In genomic region chr6:13224596-13225227, GRCm38 (mm10) we compare ENCODE assay signal across 8 mouse cellular contexts. TPM values are rescaled to one million over a fixed set of nuclear protein-coding genes. Genes with fewer than 3 reads are reported as not detected.
DNase-seq lines count a peak whose midpoint lies in the region; ATAC-seq lines count a peak whose summit lies in the region.

Vwde (minus strand) TSS chr6:13224965.

- H3K27ac ChIP-seq in embryonic facial prominence, embryonic 15.5 days (replicated peaks) = no peak within 1 kb of the TSS
- no peak within 1 kb of the TSS for H3K27ac ChIP-seq in neural tube, embryonic 15.5 days (replicated peaks)

- no peak within 1 kb of the TSS for H3K9ac ChIP-seq in embryonic facial prominence, embryonic 15.5 days
- no peak within 1 kb of the TSS for H3K9ac ChIP-seq in neural tube, embryonic 15.5 days (replicated peaks)

- H3K36me3 ChIP-seq in embryonic facial prominence, embryonic 15.5 days = no peaks in the 10 kb centered on the region
- H3K36me3 ChIP-seq in neural tube, embryonic 15.5 days = no peaks in the 10 kb centered on the region

- no peaks in the 10 kb centered on the region for H3K27me3 ChIP-seq in embryonic facial prominence, embryonic 15.5 days
- no peaks in the 10 kb centered on the region for H3K27me3 ChIP-seq in neural tube, embryonic 15.5 days (replicated peaks)

- peak within 1 kb of the TSS; percentile 37 for H3K4me2 ChIP-seq in embryonic facial prominence, embryonic 15.5 days (replicated peaks)
- H3K4me2 ChIP-seq in neural tube, embryonic 15.5 days = peak within 1 kb of the TSS; percentile 63

- H3K4me3 ChIP-seq in embryonic facial prominence, embryonic 15.5 days (replicated peaks) = peak within 1 kb of the TSS; percentile 21
- peak within 1 kb of the TSS; percentile 30 for H3K4me3 ChIP-seq in neural tube, embryonic 15.5 days (replicated peaks)

- no peaks in the 10 kb centered on the region for H3K4me1 ChIP-seq in embryonic facial prominence, embryonic 15.5 days
- H3K4me1 ChIP-seq in neural tube, embryonic 15.5 days = 0 out of 2 replicates have a peak, but pooled peaks cover 5% of the 10 kb centered on the region

- peak; percentile 7 for DNase-seq in kidney, adult 9 months
- no peak for DNase-seq in kidney, adult 18-20 months
- peak; percentile 5 for DNase-seq in kidney, postnatal 10 days
- DNase-seq in right cerebral cortex, postnatal 4 days = no peak
- no peak for DNase-seq in cerebellum, adult 9-11 months
- DNase-seq in gastrocnemius, adult 18-20 months (ENCODE audit: low spot score) = no peak

- no peaks in the 10 kb centered on the region for H3K9me3 ChIP-seq in embryonic facial prominence, embryonic 15.5 days (replicated peaks)
- H3K9me3 ChIP-seq in neural tube, embryonic 15.5 days (replicated peaks) = no peaks in the 10 kb centered on the region

- no peak; the same call in 1 of the 2 replicates for ATAC-seq in embryonic facial prominence, embryonic 15.5 days (ENCODE audit: insufficient number of reproducible peaks, low FRiP score, low TSS enrichment, low read depth)
- ATAC-seq in neural tube, embryonic 15.5 days (ENCODE audit: low FRiP score) = peak; percentile 50

- 25% methylated on average over 15 of the region's 15 CpGs for WGBS in embryonic facial prominence, embryonic 15.5 days
- WGBS in neural tube, embryonic 15.5 days = 34% methylated on average over 15 of the region's 15 CpGs

RNA-seq across cellular contexts. Expression of gene Vwde, which starts in this region (rescaled TPM):
- polyA plus RNA-seq in embryonic facial prominence, embryonic 15.5 days (2015; fragmentation: Nextera tagmentation; extraction: Ambion mirVana) = 0.17 and 0.95 TPM in 2 replicates
- 0.06 and 0.18 TPM in 2 replicates for polyA plus RNA-seq in neural tube, embryonic 15.5 days (2015; fragmentation: Nextera tagmentation; extraction: Ambion mirVana)
- total RNA-seq in gastrocnemius, adult 18-20 months (2021) = not detected

Comparison
In these comparisons a context has a peak if more than half of its experiments do, and no peak if none do; other contexts are left out.
1. DNase-seq: peak in kidney, adult 9 months (single experiment) and kidney, postnatal 10 days (single experiment); none in kidney, adult 18-20 months (single experiment), right cerebral cortex, postnatal 4 days (single experiment), cerebellum, adult 9-11 months (single experiment) and gastrocnemius, adult 18-20 months (single experiment).
2. Peak in ATAC-seq, H3K4me3 ChIP-seq and H3K4me2 ChIP-seq in neural tube, embryonic 15.5 days; RNA of the gene not detected or under 1 TPM.